Mouse (Mus musculus): ENCODE data around the gene Lrfn2. TPM values are rescaled to one million over a fixed set of nuclear protein-coding genes. Genes with fewer than 3 reads are reported as not detected.

Lrfn2 gene
- total RNA-seq, 2 experiments from 2014 or later: not detected

- ATAC-seq (replicated peaks; ENCODE audit: low FRiP score, poor library complexity, severe bottlenecking): no peak
These were observed 98.7 kb downstream of the Lrfn2 start for GRCm38 (mm10) chr17:49030841-49031240.

DNA sequence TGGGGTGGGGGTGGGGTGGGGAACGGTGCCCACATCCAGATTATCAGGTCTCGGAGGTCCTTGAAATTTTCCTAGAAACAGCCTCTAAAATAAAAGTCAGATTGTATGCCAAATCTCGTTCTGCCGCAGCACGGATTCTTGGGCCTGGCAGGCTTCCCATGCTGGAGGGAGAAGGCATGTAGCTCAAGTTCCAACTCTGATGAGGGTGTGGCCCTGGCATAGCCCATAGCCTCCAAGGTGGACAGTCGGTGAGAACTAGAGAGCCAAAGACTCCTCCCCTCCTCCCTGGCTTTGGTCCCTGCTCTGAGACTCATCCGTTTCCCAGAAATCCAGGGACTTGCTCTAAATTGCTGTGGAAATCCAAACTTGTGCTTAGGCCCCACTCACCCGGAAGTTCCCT, 99.6 kb downstream of the Lrfn2 start:
- no peak for ATAC-seq (replicated peaks; ENCODE audit: low FRiP score, poor library complexity, severe bottlenecking)

GRCm38 (mm10) chr17:49033276-49033675, 101.1 kb downstream of the Lrfn2 start:
- no peak for ATAC-seq (replicated peaks; ENCODE audit: low FRiP score, poor library complexity, severe bottlenecking)

GRCm38 (mm10) chr17:49033686-49034250, 101.6 kb downstream of the Lrfn2 start:
- ATAC-seq (replicated peaks; ENCODE audit: low FRiP score, poor library complexity, severe bottlenecking): no peak

GRCm38 (mm10) chr17:49035052-49035451, 102.9 kb downstream of the Lrfn2 start:
- ATAC-seq (replicated peaks; ENCODE audit: low FRiP score, poor library complexity, severe bottlenecking): no peak

DNA sequence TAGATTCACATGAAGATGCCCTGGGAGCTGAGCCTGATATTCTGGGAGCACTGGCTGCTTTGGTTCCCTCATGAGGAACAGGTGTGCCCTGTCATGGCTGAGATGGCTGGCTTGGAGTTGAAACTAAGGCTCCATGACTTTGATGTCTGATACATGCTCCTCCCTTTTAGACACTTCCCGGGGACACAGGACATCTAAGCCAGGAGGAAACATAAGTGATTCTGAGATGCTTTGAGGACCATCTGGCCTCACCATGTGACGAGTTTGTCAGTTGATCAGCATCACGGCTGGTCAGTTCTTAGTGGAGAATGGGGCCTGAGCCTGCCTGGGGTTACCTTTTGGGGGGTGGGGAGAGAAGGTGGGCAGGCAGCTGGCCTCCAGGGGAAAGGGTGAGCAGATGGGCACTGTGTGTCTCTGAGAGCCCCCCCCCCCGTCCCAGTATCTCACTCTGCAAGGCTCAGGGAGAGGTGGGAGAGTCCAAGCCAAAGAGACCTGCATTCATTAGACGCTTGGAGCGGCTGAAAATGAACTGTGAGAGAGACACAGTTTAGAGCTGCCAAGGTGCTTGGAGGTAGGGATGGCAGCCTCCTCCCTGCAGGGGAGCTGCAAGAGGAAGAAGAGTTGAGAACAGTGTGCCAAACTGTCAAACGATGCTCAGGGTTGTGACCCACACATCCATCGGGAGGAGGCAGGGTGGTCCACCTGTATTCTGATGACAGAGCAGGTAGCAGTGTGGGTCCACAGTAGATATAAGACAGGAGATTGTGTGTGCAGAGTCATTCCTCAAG, 105.2 kb downstream of the Lrfn2 start:
- no peak for ATAC-seq (replicated peaks; ENCODE audit: low FRiP score, poor library complexity, severe bottlenecking)

DNA sequence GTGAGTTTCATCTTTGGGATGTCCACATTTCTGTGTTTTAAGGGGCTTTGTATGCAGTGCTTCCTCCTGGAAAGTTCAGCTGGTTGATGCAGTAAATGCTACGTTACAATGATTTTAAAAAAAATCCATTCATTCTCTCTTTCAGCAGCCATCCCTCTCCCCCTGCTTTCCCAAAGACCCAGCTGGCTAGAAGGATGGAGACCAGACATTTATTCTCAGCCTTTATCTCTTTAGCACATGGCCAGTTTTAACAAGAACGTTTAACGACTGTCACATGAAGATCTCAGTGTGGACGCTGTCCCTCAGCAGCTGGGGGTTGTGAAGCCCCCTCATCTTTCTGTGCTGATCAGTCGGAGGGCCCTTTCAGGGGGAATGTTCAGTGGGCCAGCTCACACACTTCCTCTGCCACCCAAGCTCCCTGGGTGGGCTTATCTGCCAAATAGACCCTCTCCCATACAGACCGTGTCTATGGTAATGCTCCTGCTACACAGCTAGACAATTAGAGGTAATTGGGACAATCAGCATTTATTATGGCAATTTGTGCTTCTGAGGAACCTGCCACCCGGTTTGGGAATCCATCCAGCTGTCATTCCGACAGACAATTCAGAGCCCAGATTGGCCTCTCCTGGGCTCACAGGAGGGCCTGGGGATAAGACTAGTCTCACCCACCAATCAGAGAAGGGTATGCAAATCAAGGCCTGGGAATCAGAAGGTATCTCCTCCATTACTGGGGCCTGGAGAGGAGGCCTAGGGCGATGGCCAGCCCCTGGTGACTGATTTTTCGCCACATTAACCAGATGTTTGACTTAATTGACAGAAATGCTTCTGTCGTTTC, 111.8 kb downstream of the Lrfn2 start:
- no peak for ATAC-seq (replicated peaks; ENCODE audit: low FRiP score, poor library complexity, severe bottlenecking)

GRCm38 (mm10) chr17:49047921-49048320, 115.7 kb downstream of the Lrfn2 start:
- ATAC-seq (replicated peaks; ENCODE audit: low FRiP score, poor library complexity, severe bottlenecking): no peak

- no peak for ATAC-seq (replicated peaks; ENCODE audit: low FRiP score, poor library complexity, severe bottlenecking)
These were observed 119.1 kb downstream of the Lrfn2 start for GRCm38 (mm10) chr17:49051231-49051630.

GRCm38 (mm10) chr17:49061141-49061540, 129.0 kb downstream of the Lrfn2 start:
- ATAC-seq (replicated peaks; ENCODE audit: low FRiP score, poor library complexity, severe bottlenecking): no peak

DNA sequence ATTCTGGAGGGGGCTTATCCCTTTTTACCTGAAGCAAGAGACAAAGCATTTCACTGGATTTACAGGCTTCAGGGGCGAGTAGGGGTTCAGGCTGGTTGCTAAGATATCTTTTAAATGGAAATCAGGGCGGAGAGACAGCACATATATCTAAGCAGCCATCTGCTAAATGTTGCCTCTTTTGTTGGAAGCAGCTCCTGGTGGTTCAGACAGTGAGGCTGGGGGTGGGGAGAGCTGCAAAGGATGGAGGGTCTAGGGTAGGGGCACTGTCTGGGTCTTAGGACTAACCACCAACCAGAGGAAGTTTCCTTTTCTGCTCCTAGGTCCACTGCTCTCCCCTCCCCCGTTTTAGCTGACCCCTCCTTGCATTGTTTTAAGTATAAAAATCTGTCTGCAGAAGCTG, 131.6 kb downstream of the Lrfn2 start:
- ATAC-seq (replicated peaks; ENCODE audit: low FRiP score, poor library complexity, severe bottlenecking): no peak

GRCm38 (mm10) chr17:49064526-49064925, 132.3 kb downstream of the Lrfn2 start:
- no peak for ATAC-seq (replicated peaks; ENCODE audit: low FRiP score, poor library complexity, severe bottlenecking)

GRCm38 (mm10) chr17:49065050-49065449, 132.9 kb downstream of the Lrfn2 start:
- ATAC-seq (replicated peaks; ENCODE audit: low FRiP score, poor library complexity, severe bottlenecking): no peak

DNA sequence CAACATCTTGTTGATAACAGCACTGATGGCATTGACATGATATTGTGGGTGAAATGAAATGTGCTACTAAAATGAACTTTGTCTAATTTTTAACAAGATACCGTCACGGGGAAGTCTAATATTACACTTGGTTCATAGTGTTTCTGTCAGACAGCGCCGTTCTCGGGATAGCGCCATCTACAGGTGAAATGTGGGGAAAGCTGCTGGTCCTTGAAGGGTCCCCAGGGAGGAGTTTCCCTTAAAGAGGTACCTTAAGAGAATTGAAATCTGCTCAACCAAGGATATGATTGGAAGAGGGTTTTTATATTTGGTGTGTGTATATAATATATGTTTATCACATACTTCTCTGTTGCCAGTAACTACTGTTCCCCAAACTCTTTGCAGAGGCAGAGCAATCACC, 134.6 kb downstream of the Lrfn2 start:
- ATAC-seq (replicated peaks; ENCODE audit: low FRiP score, poor library complexity, severe bottlenecking): no peak

- ATAC-seq (replicated peaks; ENCODE audit: low FRiP score, poor library complexity, severe bottlenecking): no peak
These were observed 146.0 kb downstream of the Lrfn2 start for GRCm38 (mm10) chr17:49078168-49078567.

DNA sequence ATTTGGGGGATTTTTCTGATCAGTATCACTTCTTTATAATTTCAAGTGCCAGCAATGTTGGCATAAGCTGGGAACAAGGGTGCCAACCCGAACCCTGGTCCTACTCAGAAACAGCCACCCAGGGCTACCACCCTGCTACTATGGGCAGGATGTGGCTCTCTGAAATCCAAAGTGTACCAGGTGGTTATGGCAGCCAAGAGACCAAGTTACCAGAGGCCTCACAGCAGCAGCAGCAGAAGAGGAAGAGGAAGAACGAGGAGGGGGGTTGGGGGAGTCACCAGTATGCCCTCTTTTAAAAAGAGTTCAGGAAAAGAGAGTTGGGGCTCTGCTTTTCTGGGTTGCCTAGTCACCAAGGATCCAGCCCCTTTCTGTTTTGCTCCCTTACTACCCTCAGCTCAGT, 147.5 kb downstream of the Lrfn2 start:
- ATAC-seq (replicated peaks; ENCODE audit: low FRiP score, poor library complexity, severe bottlenecking): no peak

DNA sequence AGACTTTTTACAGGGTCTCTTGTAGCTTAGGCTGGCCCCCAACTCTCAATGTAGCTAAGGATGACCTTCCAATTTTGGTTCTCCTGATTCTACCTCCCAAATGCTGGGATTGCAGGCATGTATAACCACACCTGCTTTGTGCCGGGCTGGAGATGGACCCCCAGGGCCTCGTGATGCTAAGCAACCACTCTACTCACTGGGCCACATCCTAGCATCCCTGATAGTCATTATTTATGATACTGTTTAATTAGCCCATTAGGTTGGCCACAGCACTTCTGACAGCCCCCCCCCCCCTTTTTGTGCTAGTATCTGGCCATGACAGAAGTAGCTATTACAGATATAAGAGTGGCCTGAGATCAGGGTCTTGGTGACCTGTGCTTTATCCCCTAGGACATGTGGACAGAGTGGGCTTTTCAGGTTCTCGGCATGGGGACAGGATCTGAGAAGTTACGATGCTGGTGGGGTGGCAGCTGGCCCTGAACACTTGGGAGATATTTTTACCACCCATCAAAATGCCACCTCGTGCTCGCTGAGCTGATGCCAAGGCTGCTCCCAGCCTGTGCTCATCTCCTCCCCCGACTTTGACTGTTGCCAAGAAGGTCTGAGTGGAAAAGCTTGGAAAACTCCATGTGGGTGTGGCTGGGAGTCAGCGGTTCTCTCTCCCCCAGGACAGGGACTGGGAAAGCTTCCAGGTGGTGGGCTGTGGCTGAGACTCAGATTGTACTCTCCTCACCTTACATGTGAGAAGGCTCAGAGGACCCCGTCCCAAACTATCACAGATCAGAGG, 151.6 kb downstream of the Lrfn2 start:
- ATAC-seq (replicated peaks; ENCODE audit: low FRiP score, poor library complexity, severe bottlenecking): no peak

GRCm38 (mm10) chr17:49085111-49085510, 152.9 kb downstream of the Lrfn2 start:
- ATAC-seq (replicated peaks; ENCODE audit: low FRiP score, poor library complexity, severe bottlenecking): no peak

DNA sequence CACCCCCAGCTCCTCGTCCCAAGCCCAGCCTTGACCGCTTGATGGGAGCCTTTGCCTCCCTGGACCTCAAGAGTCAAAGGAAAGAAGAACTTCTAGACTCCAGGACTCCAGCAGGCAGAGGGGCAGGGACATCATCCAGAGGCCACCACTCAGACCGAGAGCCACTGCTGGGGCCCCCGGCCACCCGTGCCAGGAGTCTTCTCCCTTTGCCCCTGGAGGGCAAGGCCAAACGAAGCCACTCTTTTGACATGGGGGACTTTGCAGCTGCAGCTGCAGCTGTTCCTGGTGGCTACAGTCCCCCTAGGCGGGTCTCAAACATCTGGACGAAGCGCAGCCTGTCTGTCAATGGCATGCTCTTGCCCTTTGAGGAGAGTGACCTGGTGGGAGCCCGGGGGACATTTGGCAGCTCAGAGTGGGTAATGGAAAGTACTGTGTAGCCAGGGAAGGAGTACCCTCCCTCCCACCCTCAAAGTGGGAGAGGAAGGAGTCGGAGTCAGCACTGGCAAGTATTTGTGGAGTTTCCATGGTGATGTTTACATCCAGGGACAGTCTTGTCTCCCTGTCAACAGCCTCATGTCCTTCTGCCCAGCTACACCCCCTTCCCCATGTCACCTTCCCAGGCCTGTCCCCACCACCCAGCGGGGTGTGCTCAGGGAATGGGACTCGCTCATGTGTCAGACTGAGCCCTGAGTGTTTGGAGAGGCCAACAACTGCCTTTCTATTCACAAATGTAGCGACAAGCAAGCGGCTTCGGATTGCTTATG, 164.8 kb downstream of the Lrfn2 start:
- no peak for ATAC-seq (replicated peaks; ENCODE audit: low FRiP score, poor library complexity, severe bottlenecking)

Measured in erythroid progenitor cell, adult 5-6 weeks (primary cell).